Mouse (Mus musculus): Measurements from ENCODE around the gene Olfr974.
"Not testable (repeated sequence)": the region's sequence is repeated elsewhere in the genome, so short reads cannot be mapped to it uniquely, and the experiment has no call there.

Gene Olfr974

GRCm38 (mm10) chr9:39937201-39937600 lies at the start of gene Olfr974:
Gene Olfr974, plus strand, starts transcription at chr9:39937501.
- no peak for DNase-seq (ENCODE audit: low spot score in 2 of 2)

- no peak for DNase-seq (ENCODE audit: low spot score in 2 of 2)
Observed at GRCm38 (mm10) chr9:39905106-39905505, 32.2 kb upstream of the Olfr974 start.

GRCm38 (mm10) chr9:39907036-39907435 lies 30.3 kb upstream of the Olfr974 start, which contains the start of gene Olfr229:
Gene Olfr229, plus strand, starts transcription at chr9:39907336.
- no peak for DNase-seq (ENCODE audit: low spot score in 2 of 2)

DNA sequence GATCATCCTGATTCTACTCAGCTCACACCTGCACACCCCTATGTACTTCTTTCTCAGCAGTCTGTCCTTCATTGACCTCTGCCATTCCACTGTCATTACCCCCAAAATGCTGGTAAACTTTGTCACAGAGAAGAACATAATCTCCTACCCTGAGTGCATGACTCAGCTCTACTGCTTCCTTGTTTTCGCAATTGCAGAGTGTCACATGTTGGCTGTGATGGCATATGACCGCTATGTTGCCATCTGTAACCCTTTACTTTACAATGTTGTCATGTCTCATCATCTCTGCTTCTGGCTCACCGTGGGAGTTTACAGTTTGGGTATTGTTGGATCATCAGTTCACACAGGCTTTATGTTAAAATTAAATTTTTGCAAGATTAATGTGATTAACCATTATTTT lies 27.4 kb upstream of the Olfr974 start:
- DNase-seq (ENCODE audit: low spot score in 2 of 2), result no peak

- DNase-seq (ENCODE audit: low spot score in 2 of 2), result not testable (repeated sequence)
Observed at GRCm38 (mm10) chr9:39927975-39928836, 9.1 kb upstream of the Olfr974 start.

GRCm38 (mm10) chr9:39928837-39929236 lies 8.5 kb upstream of the Olfr974 start:
- not testable (repeated sequence) for DNase-seq (ENCODE audit: low spot score in 2 of 2)

- DNase-seq (ENCODE audit: low spot score in 2 of 2), result no peak
Observed at GRCm38 (mm10) chr9:39951946-39952345, 14.6 kb downstream of the Olfr974 start, which contains the start of gene Olfr975. Gene Olfr975, minus strand, starts transcription at chr9:39952046.

DNA sequence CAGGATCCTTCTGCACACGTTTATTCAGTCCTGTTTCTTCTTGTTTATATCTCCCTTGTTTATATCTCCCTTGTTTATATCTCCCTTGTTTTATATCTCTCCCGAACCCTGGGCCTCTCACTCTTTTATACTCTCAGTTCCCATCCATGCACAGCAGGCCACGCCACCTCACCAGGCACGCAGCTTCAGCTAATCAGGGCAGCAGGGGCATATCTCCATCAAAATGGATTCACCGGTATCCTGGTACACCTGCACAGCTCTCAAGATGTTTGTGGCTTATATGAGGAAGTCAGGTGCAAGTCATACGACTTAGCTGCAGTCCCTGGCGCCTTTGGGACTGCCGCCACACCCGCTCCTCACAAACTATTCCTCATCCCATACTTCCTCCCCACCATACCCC lies 23.7 kb downstream of the Olfr974 start, which contains the start of gene Olfr976:
Olfr976 (minus strand) TSS at position 101 of the 400 bp plus-strand sequence.
- DNase-seq (ENCODE audit: low spot score in 2 of 2), result not testable (repeated sequence)

- DNase-seq (ENCODE audit: low spot score in 2 of 2), result not testable (repeated sequence)
Observed at GRCm38 (mm10) chr9:39976581-39977145, 39.4 kb downstream of the Olfr974 start.

DNA sequence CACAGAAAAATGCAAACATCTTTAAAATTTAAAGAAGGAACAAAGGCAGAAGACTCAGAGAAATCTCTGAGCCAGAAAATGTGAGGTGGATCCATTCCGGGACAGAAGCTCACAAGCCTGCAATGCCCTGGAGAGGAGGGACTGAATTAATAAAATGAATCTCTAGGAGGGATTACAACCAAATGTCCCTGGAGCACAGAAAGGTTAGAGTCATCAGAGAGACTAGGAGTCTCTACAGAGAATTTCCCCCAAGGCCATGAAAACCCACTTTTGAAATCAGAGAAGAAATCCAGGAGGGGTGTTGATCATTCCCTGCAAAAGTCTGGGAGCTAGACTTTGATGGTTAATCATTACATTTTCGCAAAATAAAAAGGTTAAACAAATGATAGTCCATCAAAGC lies 54.5 kb downstream of the Olfr974 start, which contains the start of gene Olfr978:
Olfr978 (plus strand) TSS at position 301 of the 400 bp plus-strand sequence.
- DNase-seq (ENCODE audit: low spot score in 2 of 2), result no peak

Measured in cerebellum, postnatal 4 days (tissue).